16 mouse cellular contexts compared by ENCODE assay signal in genomic region chr13:112749881-112750280, GRCm38 (mm10).
"Had no signal": no experiment of that assay in that cellular context is flagged by ENCODE, and none has a peak within 500 bp of the region (broad histone marks: within the 10 kb centered on the region; RNA-seq: fewer than 3 reads in every experiment).

No protein-coding gene starts in this region.

- H3K9ac ChIP-seq: limb, embryonic 15.5 days; lung, embryonic 15.5 days; midbrain, embryonic 12.5 days; neural tube, embryonic 13.5 days had no signal

- DNase-seq: kidney, adult 2 months; kidney, postnatal 25 days; lung, postnatal 14 days; retina, postnatal 1 day; right cerebral cortex, postnatal 4 days; spleen, adult 18-20 months; thymus, adult 18-20 months; thymus, postnatal 14 days had no signal

- ATAC-seq: intestine, embryonic 16.5 days; midbrain, embryonic 16.5 days had no signal

- H3K27me3 ChIP-seq: limb, embryonic 15.5 days; lung, embryonic 15.5 days; midbrain, embryonic 12.5 days; neural tube, embryonic 13.5 days had no signal

- H3K4me3 ChIP-seq: left cerebral cortex, adult 2 months; limb, embryonic 15.5 days; lung, embryonic 15.5 days; midbrain, embryonic 12.5 days; neural tube, embryonic 13.5 days had no signal

- H3K36me3 ChIP-seq: limb, embryonic 15.5 days; lung, embryonic 15.5 days; midbrain, embryonic 12.5 days; neural tube, embryonic 13.5 days had no signal

- H3K27ac ChIP-seq: left cerebral cortex, adult 2 months; macrophage; midbrain, embryonic 12.5 days; neural tube, embryonic 13.5 days had no signal

- H3K4me2 ChIP-seq: limb, embryonic 15.5 days; lung, embryonic 15.5 days; midbrain, embryonic 12.5 days; neural tube, embryonic 13.5 days had no signal

- H3K9me3 ChIP-seq: limb, embryonic 15.5 days; lung, embryonic 15.5 days; midbrain, embryonic 12.5 days; neural tube, embryonic 13.5 days had no signal
